Comparison of ENCODE assay signal across 13 mouse cellular contexts in genomic region chr12:89262261-89262660, GRCm38 (mm10).
"Had no signal": no experiment of that assay in that cellular context is flagged by ENCODE, and none has a peak within 500 bp of the region (broad histone marks: within the 10 kb centered on the region; RNA-seq: fewer than 3 reads in every experiment).

No protein-coding gene starts in this region.

- H3K9me3 ChIP-seq: liver, embryonic 13.5 days; midbrain, embryonic 15.5 days had no signal

- H3K27me3 ChIP-seq: liver, embryonic 13.5 days; midbrain, embryonic 15.5 days had no signal

- H3K36me3 ChIP-seq: liver, embryonic 13.5 days; midbrain, embryonic 15.5 days had no signal

- H3K27ac ChIP-seq: left cerebral cortex, adult 2 months; liver, embryonic 13.5 days; macrophage; midbrain, embryonic 15.5 days had no signal

- H3K4me3 ChIP-seq: left cerebral cortex, adult 2 months; liver, embryonic 13.5 days; midbrain, embryonic 15.5 days had no signal

- H3K4me1 ChIP-seq: liver, embryonic 13.5 days had no signal

- DNase-seq: kidney, adult 18-20 months; kidney, adult 9 months; kidney, postnatal 14 days; kidney, postnatal 4 days; layer of hippocampus, postnatal 36 days; liver, embryonic 13.5 days; lung, adult 2 months; thymus, adult 18-20 months; thymus, postnatal 36 days had no signal

- ATAC-seq: midbrain, embryonic 15.5 days had no signal

- H3K4me2 ChIP-seq: liver, embryonic 13.5 days; midbrain, embryonic 11.5 days; midbrain, embryonic 15.5 days had no signal

- H3K9ac ChIP-seq: liver, embryonic 13.5 days; midbrain, embryonic 15.5 days had no signal
